Mouse (Mus musculus) limb, embryonic 14.5 days (tissue): ENCODE measurements around the gene Dgkg. TPM values are rescaled to one million over a fixed set of nuclear protein-coding genes. Genes with fewer than 3 reads are reported as not detected.

Experiments used
- ATAC-seq: fragments of 200-750 bp; cut with Nextera tagmentation; 2 replicates; pipeline ENCODE4 v1.8.0; 2017; ENCODE audit warnings: low read depth, moderate number of reproducible peaks, moderate TSS enrichment; ENCODE audit not compliant: low FRiP score
- DNase-seq: peaks from one replicate; pipeline ENCODE4 v3.0.0-alpha.2; 2015; ENCODE audit warnings: low spot score
- H3K27ac ChIP-seq: fragments of 300-500 bp; sonication (generic); replicated peaks from 2 replicates; pipeline ENCODE4 v1.5.1; 2014; ENCODE audit warnings: low read depth, mild to moderate bottlenecking, low read length, moderate library complexity, mixed read lengths
- H3K27me3 ChIP-seq: fragments of 300-500 bp; sonication (generic); 2 replicates; pipeline ENCODE4 v1.6.1; 2014; ENCODE audit warnings: low read length, mixed read lengths; ENCODE audit not compliant: control insufficient read depth, insufficient read depth
- H3K36me3 ChIP-seq: fragments of 300-500 bp; sonication (generic); 2 replicates; pipeline ENCODE4 v1.6.1; 2014; ENCODE audit warnings: mild to moderate bottlenecking, low read length, moderate library complexity, mixed read lengths; ENCODE audit not compliant: control insufficient read depth, insufficient read depth
- H3K4me1 ChIP-seq: fragments of 300-500 bp; sonication (generic); 2 replicates; pipeline ENCODE4 v1.6.1; 2014; ENCODE audit warnings: antibody characterized with exemption, low read length, mixed read lengths; ENCODE audit not compliant: control insufficient read depth, insufficient read depth
- H3K4me2 ChIP-seq: fragments of 300-500 bp; sonication (generic); replicated peaks from 2 replicates; pipeline ENCODE4 v1.6.1; 2014; ENCODE audit warnings: low read depth, mild to moderate bottlenecking, low read length, moderate library complexity; ENCODE audit not compliant: severe bottlenecking
- H3K4me3 ChIP-seq: fragments of 300-500 bp; sonication (generic); replicated peaks from 2 replicates; pipeline ENCODE4 v1.5.1; 2014; ENCODE audit warnings: low read length
- H3K9ac ChIP-seq: fragments of 300-500 bp; sonication (generic); 2 replicates; pipeline ENCODE4 v1.6.1; 2014; ENCODE audit warnings: mild to moderate bottlenecking, low read depth, low read length, moderate library complexity; ENCODE audit not compliant: severe bottlenecking
- H3K9me3 ChIP-seq: fragments of 300-500 bp; sonication (generic); 2 replicates; pipeline ENCODE4 v1.6.1; 2016; ENCODE audit warnings: low read length; ENCODE audit not compliant: control insufficient read depth
- POLR2A ChIP-seq: fragments of 200-500 bp; IDR thresholded peaks from 2 replicates; pipeline ENCODE4 v1.8.0; 2012; ENCODE audit warnings: inconsistent platforms, mild to moderate bottlenecking, moderate library complexity, borderline replicate concordance; ENCODE audit not compliant: insufficient read depth, insufficient read length; ENCODE audit errors: extremely low read depth
- WGBS: fragments of 180-500 bp; shearing (Covaris S2); extraction: QIAGEN DNeasy Blood & Tissue Kit; methylation state at CpG from one replicate; pipeline ENCODE4 v1.1.7; 2014; 5-methylcytosine and 5-hydroxymethylcytosine counted together
- polyA plus RNA-seq, 2 experiments: library from polyadenylated mRNA; depleted of rRNA in 1 of 2; stranded (reverse) in 1 of 2; unstranded in 1 of 2; fragments of >200 nt; fragmentation: Nextera tagmentation in 1 of 2; extraction: Ambion mirVana in 1 of 2; gene quantifications; 2 replicates each; pipeline versions ENCODE4 v1.2.1 to v1.2.3; 2012 to 2014

The Dgkg gene
- polyA plus RNA-seq, 2 experiments, result 0.08 to 0.26 TPM

- Histone ChIP-seq H3K27ac (no peak overlapping the region), H3K4me2 (no peak overlapping the region), H3K4me3 (no peak overlapping the region), H3K4me1 (no peaks in the 10 kb centered on the region), H3K36me3 (no peaks in the 10 kb centered on the region), H3K27me3 (no peaks in the 10 kb centered on the region), H3K9ac (no peak overlapping the region), H3K9me3 (no peaks in the 10 kb centered on the region)
- WGBS, result 74% methylated on average over 1 of the region's 1 CpGs
- ATAC-seq (no peak), DNase-seq (no peak)
- no peak for TF ChIP-seq POLR2A
These were observed 11.8 kb downstream of the Dgkg start for GRCm38 (mm10) chr16:22645256-22645655.

- no peak overlapping the region for H3K4me2 ChIP-seq
- no peak for TF ChIP-seq POLR2A
- H3K36me3 ChIP-seq, result no peaks in the 10 kb centered on the region
- 65% methylated on average over 8 of the region's 8 CpGs for WGBS
- DNase-seq, result no peak
- no peak overlapping the region for H3K9ac ChIP-seq
- no peaks in the 10 kb centered on the region for H3K4me1 ChIP-seq
- ATAC-seq, result no peak
- no peaks in the 10 kb centered on the region for H3K27me3 ChIP-seq
- H3K27ac ChIP-seq, result no peak overlapping the region
- H3K9me3 ChIP-seq, result no peaks in the 10 kb centered on the region
- H3K4me3 ChIP-seq, result no peak overlapping the region
These were observed 13.6 kb downstream of the Dgkg start for GRCm38 (mm10) chr16:22643460-22643859.

GRCm38 (mm10) chr16:22642953-22643352 lies 14.1 kb downstream of the Dgkg start:
- no peak for TF ChIP-seq POLR2A
- no peak overlapping the region for H3K4me3 ChIP-seq
- no peaks in the 10 kb centered on the region for H3K27me3 ChIP-seq
- DNase-seq, result no peak
- H3K9ac ChIP-seq, result no peak overlapping the region
- no peaks in the 10 kb centered on the region for H3K36me3 ChIP-seq
- H3K9me3 ChIP-seq, result no peaks in the 10 kb centered on the region
- 86% methylated on average over 6 of the region's 6 CpGs for WGBS
- ATAC-seq, result no peak
- H3K27ac ChIP-seq, result no peak overlapping the region
- no peaks in the 10 kb centered on the region for H3K4me1 ChIP-seq
- H3K4me2 ChIP-seq, result no peak overlapping the region

GRCm38 (mm10) chr16:22642054-22642453 lies 15.0 kb downstream of the Dgkg start:
- no peak overlapping the region for H3K27ac ChIP-seq
- no peak overlapping the region for H3K9ac ChIP-seq
- H3K4me1 ChIP-seq, result no peaks in the 10 kb centered on the region
- H3K27me3 ChIP-seq, result no peaks in the 10 kb centered on the region
- WGBS, result 82% methylated on average over 4 of the region's 4 CpGs
- no peak overlapping the region for H3K4me2 ChIP-seq
- no peak for TF ChIP-seq POLR2A
- H3K4me3 ChIP-seq, result no peak overlapping the region
- ATAC-seq (no peak), DNase-seq (no peak)
- no peaks in the 10 kb centered on the region for H3K9me3 ChIP-seq
- no peaks in the 10 kb centered on the region for H3K36me3 ChIP-seq

GRCm38 (mm10) chr16:22641588-22641987 lies 15.4 kb downstream of the Dgkg start:
- 11% methylated on average over 9 of the region's 9 CpGs for WGBS
- no peak for TF ChIP-seq POLR2A
- ATAC-seq, result no peak

GRCm38 (mm10) chr16:22637311-22637710 lies 19.7 kb downstream of the Dgkg start:
- no peaks in the 10 kb centered on the region for H3K36me3 ChIP-seq
- WGBS, result 59% methylated on average over 3 of the region's 3 CpGs
- H3K27ac ChIP-seq, result no peak overlapping the region
- H3K4me1 ChIP-seq, result no peaks in the 10 kb centered on the region
- H3K4me3 ChIP-seq, result no peak overlapping the region
- H3K4me2 ChIP-seq, result no peak overlapping the region
- DNase-seq (no peak), ATAC-seq (no peak)
- H3K27me3 ChIP-seq, result no peaks in the 10 kb centered on the region
- H3K9me3 ChIP-seq, result no peaks in the 10 kb centered on the region
- TF ChIP-seq POLR2A, result no peak
- no peak overlapping the region for H3K9ac ChIP-seq

More at GRCm38 (mm10) chr16:22641588-22641987, 15.4 kb downstream of the Dgkg start:
- Histone ChIP-seq H3K27me3 (no peaks in the 10 kb centered on the region), H3K9ac (no peak overlapping the region), H3K36me3 (no peaks in the 10 kb centered on the region), H3K27ac (no peak overlapping the region), H3K4me1 (no peaks in the 10 kb centered on the region), H3K4me2 (no peak overlapping the region), H3K9me3 (no peaks in the 10 kb centered on the region), H3K4me3 (no peak overlapping the region)
- DNase-seq, result no peak
